Mouse (Mus musculus): ENCODE results near the gene Cep83.

Gene Cep83

GRCm38 (mm10) chr10:94826436-94826835, 138.0 kb downstream of the Cep83 start:
- DNase-seq (ENCODE audit: low read depth, low spot score), result no peak

GRCm38 (mm10) chr10:94827325-94827724, 138.9 kb downstream of the Cep83 start:
- no peak for DNase-seq (ENCODE audit: low read depth, low spot score)

- no peak for DNase-seq (ENCODE audit: low read depth, low spot score)
Observed at GRCm38 (mm10) chr10:94827890-94828733, 139.7 kb downstream of the Cep83 start.

- DNase-seq (ENCODE audit: low read depth, low spot score), result no peak
Observed at GRCm38 (mm10) chr10:94828734-94829230, 140.3 kb downstream of the Cep83 start.

- DNase-seq (ENCODE audit: low read depth, low spot score), result no peak
Observed at GRCm38 (mm10) chr10:94829407-94829806, 141.0 kb downstream of the Cep83 start.

GRCm38 (mm10) chr10:94835874-94836273, 147.4 kb downstream of the Cep83 start:
- no peak for DNase-seq (ENCODE audit: low read depth, low spot score)
